Mouse (Mus musculus) brown adipose tissue, adult 24 weeks (tissue): Measurements from ENCODE around the gene Rpl9-ps1. TPM values are rescaled to one million over a fixed set of nuclear protein-coding genes. Genes with fewer than 3 reads are reported as not detected.

Experiments
- H3K27ac ChIP-seq: fragments of 200-500 bp; replicated peaks from 2 replicates; pipeline ENCODE4 v1.5.1; 2012; ENCODE audit warnings: low read depth, mild to moderate bottlenecking, low read length
- H3K4me1 ChIP-seq: fragments of 200-500 bp; 2 replicates; pipeline ENCODE4 v1.6.1; 2012; ENCODE audit warnings: low read length, mixed read lengths; ENCODE audit not compliant: control insufficient read depth, insufficient read depth, insufficient read length
- H3K4me3 ChIP-seq: fragments of 200-500 bp; 2 replicates; pipeline ENCODE4 v1.5.1; 2012; ENCODE audit warnings: low read depth, mild to moderate bottlenecking, low read length, moderate library complexity; ENCODE audit not compliant: insufficient read depth
- polyA plus RNA-seq: library from polyadenylated mRNA; stranded (reverse); fragments of >200 nt; gene quantifications from 2 replicates; pipeline ENCODE4 v1.2.4, GENCODE M21; 2012; ENCODE audit not compliant: missing spikeins, insufficient read depth, insufficient read length

Rpl9-ps1 gene
- polyA plus RNA-seq, 1 experiment, result not detected

- no peak overlapping the region for H3K27ac ChIP-seq
- no peaks in the 10 kb centered on the region for H3K4me1 ChIP-seq
Observed at GRCm38 (mm10) chr11:83638934-83639333, 6.5 kb downstream of the Rpl9-ps1 start.

GRCm38 (mm10) chr11:83636742-83637235, 8.6 kb downstream of the Rpl9-ps1 start:
- no peaks in the 10 kb centered on the region for H3K4me1 ChIP-seq
- H3K4me3 ChIP-seq, result no peak overlapping the region
- H3K27ac ChIP-seq, result no peak overlapping the region

More at GRCm38 (mm10) chr11:83638934-83639333, 6.5 kb downstream of the Rpl9-ps1 start:
- H3K4me3 ChIP-seq, result no peak overlapping the region

GRCm38 (mm10) chr11:83634898-83635297, 10.5 kb downstream of the Rpl9-ps1 start:
- Histone ChIP-seq H3K4me1 (no peaks in the 10 kb centered on the region), H3K4me3 (no peak overlapping the region), H3K27ac (no peak overlapping the region)

GRCm38 (mm10) chr11:83634425-83634824, 11.0 kb downstream of the Rpl9-ps1 start:
- Histone ChIP-seq H3K4me1 (no peaks in the 10 kb centered on the region), H3K4me3 (no peak overlapping the region), H3K27ac (no peak overlapping the region)

GRCm38 (mm10) chr11:83632744-83633143, 12.7 kb downstream of the Rpl9-ps1 start:
- H3K27ac ChIP-seq, result no peak overlapping the region
- H3K4me1 ChIP-seq, result no peaks in the 10 kb centered on the region
- H3K4me3 ChIP-seq, result no peak overlapping the region

GRCm38 (mm10) chr11:83631065-83631464, 14.4 kb downstream of the Rpl9-ps1 start:
- Histone ChIP-seq H3K27ac (peak overlapping the region; percentile 62), H3K4me3 (no peak overlapping the region)

GRCm38 (mm10) chr11:83630630-83631029, 14.8 kb downstream of the Rpl9-ps1 start:
- no peaks in the 10 kb centered on the region for H3K4me1 ChIP-seq
- no peak overlapping the region for H3K4me3 ChIP-seq
- H3K27ac ChIP-seq, result peak overlapping the region; percentile 7; the same call in 1 of the 2 replicates

More at GRCm38 (mm10) chr11:83631065-83631464, 14.4 kb downstream of the Rpl9-ps1 start:
- H3K4me1 ChIP-seq, result no peaks in the 10 kb centered on the region

- Histone ChIP-seq H3K4me3 (no peak overlapping the region), H3K4me1 (no peaks in the 10 kb centered on the region), H3K27ac (no peak overlapping the region)
Observed at GRCm38 (mm10) chr11:83628808-83629207, 16.6 kb downstream of the Rpl9-ps1 start.

GRCm38 (mm10) chr11:83623586-83623985, 21.8 kb downstream of the Rpl9-ps1 start:
- H3K27ac ChIP-seq, result no peak overlapping the region
- H3K4me1 ChIP-seq, result no peaks in the 10 kb centered on the region
- H3K4me3 ChIP-seq, result no peak overlapping the region

GRCm38 (mm10) chr11:83619037-83619436, 26.4 kb downstream of the Rpl9-ps1 start:
- Histone ChIP-seq H3K27ac (no peak overlapping the region), H3K4me1 (no peaks in the 10 kb centered on the region), H3K4me3 (no peak overlapping the region)

GRCm38 (mm10) chr11:83618238-83618637, 27.2 kb downstream of the Rpl9-ps1 start:
- H3K4me1 ChIP-seq, result no peaks in the 10 kb centered on the region
- no peak overlapping the region for H3K4me3 ChIP-seq
- H3K27ac ChIP-seq, result no peak overlapping the region; the same call in 1 of the 2 replicates

- Histone ChIP-seq H3K27ac (0 out of 2 replicates have a peak overlapping the region, but pooled peaks have one; percentile 3), H3K4me1 (no peaks in the 10 kb centered on the region), H3K4me3 (no peak overlapping the region)
Observed at GRCm38 (mm10) chr11:83616586-83616985, 28.8 kb downstream of the Rpl9-ps1 start.

GRCm38 (mm10) chr11:83610900-83611299, 34.5 kb downstream of the Rpl9-ps1 start:
- Histone ChIP-seq H3K4me1 (no peaks in the 10 kb centered on the region), H3K27ac (no peak overlapping the region), H3K4me3 (no peak overlapping the region)

- Histone ChIP-seq H3K4me1 (no peaks in the 10 kb centered on the region), H3K27ac (no peak overlapping the region), H3K4me3 (no peak overlapping the region)
Observed at GRCm38 (mm10) chr11:83606396-83606795, 39.0 kb downstream of the Rpl9-ps1 start.

- H3K27ac ChIP-seq, result no peak overlapping the region
- no peak overlapping the region for H3K4me3 ChIP-seq
- no peaks in the 10 kb centered on the region for H3K4me1 ChIP-seq
Observed at GRCm38 (mm10) chr11:83605535-83605934, 39.9 kb downstream of the Rpl9-ps1 start.

- Histone ChIP-seq H3K4me3 (no peak overlapping the region), H3K27ac (no peak overlapping the region), H3K4me1 (no peaks in the 10 kb centered on the region)
Observed at GRCm38 (mm10) chr11:83604698-83605097, 40.7 kb downstream of the Rpl9-ps1 start.
